Mouse (Mus musculus) ES-E14 (cell line): ENCODE results near the gene Srcin1. TPM values are rescaled to one million over a fixed set of nuclear protein-coding genes. Genes with fewer than 3 reads are reported as not detected.

Experiments used
- DNase-seq: peaks from one replicate; pipeline ENCODE4 v3.0.0-alpha.2; 2013; ENCODE audit warnings: low read depth, low spot score
- H3K27ac ChIP-seq: 2 replicates; pipeline ENCODE4 v1.5.1; 2012; ENCODE audit warnings: low read depth, mild to moderate bottlenecking, low read length, moderate library complexity, mixed read lengths; ENCODE audit not compliant: poor library complexity, insufficient read depth, severe bottlenecking
- H3K36me3 ChIP-seq: 2 replicates; pipeline ENCODE4 v1.6.1; 2012; ENCODE audit warnings: mild to moderate bottlenecking, low read length, moderate library complexity, mixed read lengths; ENCODE audit not compliant: control insufficient read depth, poor library complexity, insufficient read depth, severe bottlenecking
- H3K4me1 ChIP-seq, 2 experiments: fragments of 150-350 bp in 1 of 2; sonication (generic) in 1 of 2; 2 replicates each; pipeline ENCODE4 v1.6.1; 2012; ENCODE audit warnings: low read length in 2 of 2, mild to moderate bottlenecking in 1 of 2, mixed read lengths in 1 of 2; ENCODE audit not compliant: control insufficient read depth in 2 of 2, insufficient read depth in 2 of 2, poor library complexity in 1 of 2
- H3K4me3 ChIP-seq, 2 experiments: fragments of 150-350 bp in 1 of 2; sonication (generic) in 1 of 2; 2 replicates each; pipeline ENCODE4 v1.5.1; 2012; ENCODE audit warnings: low read length in 2 of 2, low read depth in 1 of 2, mild to moderate bottlenecking in 1 of 2, mixed read lengths in 1 of 2; ENCODE audit not compliant: insufficient read depth in 1 of 2, poor library complexity in 1 of 2, severe bottlenecking in 1 of 2
- H3K9ac ChIP-seq: 2 replicates; pipeline ENCODE4 v1.6.1; 2012; ENCODE audit warnings: low read depth, mild to moderate bottlenecking, low read length, mixed read lengths; ENCODE audit not compliant: poor library complexity, insufficient read depth, severe bottlenecking
- H3K9me3 ChIP-seq: fragments of 150-350 bp; sonication (generic); 2 replicates; pipeline ENCODE4 v1.6.1; 2012; ENCODE audit warnings: low read depth, mild to moderate bottlenecking, low read length; ENCODE audit not compliant: control insufficient read depth, insufficient read depth
- CHD2 ChIP-seq: IDR thresholded peaks from 2 replicates; pipeline ENCODE4 v1.6.1; 2014; ENCODE audit warnings: mild to moderate bottlenecking, low read depth, low read length, inconsistent platforms
- HCFC1 ChIP-seq: IDR thresholded peaks from 2 replicates; pipeline ENCODE4 v1.6.1; 2012; ENCODE audit warnings: low read length, inconsistent platforms, borderline replicate concordance; ENCODE audit not compliant: insufficient read depth
- MAFK ChIP-seq: IDR thresholded peaks from 2 replicates; pipeline ENCODE4 v1.6.1; 2014; ENCODE audit warnings: mild to moderate bottlenecking, low read depth, low read length, inconsistent platforms; ENCODE audit not compliant: insufficient read depth
- ZC3H11A ChIP-seq: IDR thresholded peaks from 2 replicates; pipeline ENCODE4 v1.6.1; 2012; ENCODE audit warnings: low read depth, mild to moderate bottlenecking, inconsistent platforms, low read length, borderline replicate concordance
- ZNF384 ChIP-seq: IDR thresholded peaks from 2 replicates; pipeline ENCODE4 v1.6.1; 2012; ENCODE audit warnings: low read depth, low read length, inconsistent platforms
- in situ Hi-C, 2 experiments: fragments of 600-800 bp; cut with MboI; formaldehyde crosslinking; loops; one replicate each; pipeline ENCODE4 v1.15.1; 2025; ENCODE audit warnings: low sequenced_read_pairs in 2 of 2, inconsistent platforms in 1 of 2; ENCODE audit not compliant: unreplicated experiment in 2 of 2
- total RNA-seq: library from RNA; depleted of rRNA; stranded (reverse); fragments of 300-350 nt; gene quantifications from 2 replicates; pipeline ENCODE4 v1.2.3, GENCODE M21; 2012

Gene Srcin1
- total RNA-seq, 1 experiment, result 2.4 TPM

GRCm38 (mm10) chr11:97555144-97555543 is 20.8 kb downstream of the Srcin1 start:
- TF ChIP-seq ZC3H11A, result no peak
- no peak for TF ChIP-seq ZNF384
- TF ChIP-seq MAFK, result no peak
- TF ChIP-seq CHD2, result no peak
- no peak for TF ChIP-seq HCFC1
- Histone ChIP-seq H3K27ac (no peak overlapping the region), H3K36me3 (no peaks in the 10 kb centered on the region), H3K4me3 (no peak overlapping the region), H3K4me1 (peaks cover 0 to 23% of the 10 kb centered on the region in 2 experiments; a peak in 2 of 4 replicates), H3K9me3 (no peaks in the 10 kb centered on the region), H3K9ac (no peak overlapping the region)
- DNase-seq, result no peak
- in situ Hi-C loops, result no loop called here

- no peaks in the 10 kb centered on the region for H3K36me3 ChIP-seq
- in situ Hi-C loops, result no loop called here
- peaks cover 0 to 22% of the 10 kb centered on the region in 2 experiments; a peak in 2 of 4 replicates for H3K4me1 ChIP-seq
- H3K9me3 ChIP-seq, result no peaks in the 10 kb centered on the region
- no peak overlapping the region for H3K27ac ChIP-seq
- H3K9ac ChIP-seq, result no peak overlapping the region
- H3K4me3 ChIP-seq, result no peak overlapping the region
- DNase-seq, result no peak
- TF ChIP-seq ZNF384, result no peak
- TF ChIP-seq CHD2, result no peak
- no peak for TF ChIP-seq HCFC1
- TF ChIP-seq MAFK, result no peak
- no peak for TF ChIP-seq ZC3H11A
These were observed 23.8 kb downstream of the Srcin1 start for GRCm38 (mm10) chr11:97552151-97552550.

GRCm38 (mm10) chr11:97548757-97549156 is 27.2 kb downstream of the Srcin1 start:
- no peak for DNase-seq
- Histone ChIP-seq H3K36me3 (no peaks in the 10 kb centered on the region), H3K9ac (no peak overlapping the region), H3K4me3 (no peak overlapping the region), H3K9me3 (no peaks in the 10 kb centered on the region), H3K27ac (no peak overlapping the region), H3K4me1 (peaks cover 0 to 16% of the 10 kb centered on the region in 2 experiments; a peak in 1 of 4 replicates)
- in situ Hi-C loops, result no loop called here
- no peak for TF ChIP-seq HCFC1
- TF ChIP-seq ZNF384, result no peak
- TF ChIP-seq CHD2, result no peak
- TF ChIP-seq MAFK, result no peak
- TF ChIP-seq ZC3H11A, result no peak

- TF ChIP-seq ZNF384 (no peak), HCFC1 (no peak), CHD2 (no peak)
- no peak overlapping the region for H3K9ac ChIP-seq
- H3K27ac ChIP-seq, result no peak overlapping the region
- in situ Hi-C loops, result no loop called here
- H3K4me3 ChIP-seq, result no peak overlapping the region
- no peaks in the 10 kb centered on the region for H3K36me3 ChIP-seq
- H3K4me1 ChIP-seq, result peaks cover 0 to 20% of the 10 kb centered on the region in 2 experiments; a peak in 1 of 4 replicates
- no peak for DNase-seq
- no peaks in the 10 kb centered on the region for H3K9me3 ChIP-seq
These were observed 27.9 kb downstream of the Srcin1 start for GRCm38 (mm10) chr11:97547957-97548706.
